Mouse (Mus musculus) heart, adult 8-10 months (tissue): Measurements from ENCODE around the gene Tsnaxip1. TPM values are rescaled to one million over a fixed set of nuclear protein-coding genes. Genes with fewer than 3 reads are reported as not detected.

Experiments
- DNase-seq: peaks from one replicate; pipeline ENCODE4 v3.0.0; 2022; ENCODE audit warnings: low spot score
- total RNA-seq, 4 experiments: library from RNA; stranded (reverse); gene quantifications; 2 replicates each; pipeline ENCODE4 v1.2.4; 2022

Gene Tsnaxip1
- total RNA-seq, result not detected

GRCm38 (mm10) chr8:105826861-105827848, at the start of gene Tsnaxip1, which contains the start of gene Ranbp10:
TSS of gene Tsnaxip1 (plus strand) at chr8:105827731.
TSS of gene Ranbp10 (minus strand) at chr8:105827350.
- peak; percentile 99 for DNase-seq

- DNase-seq, result no peak
Measured at GRCm38 (mm10) chr8:105777833-105778232, 49.7 kb upstream of the Tsnaxip1 start.

GRCm38 (mm10) chr8:105780298-105780697, 47.2 kb upstream of the Tsnaxip1 start:
- no peak for DNase-seq

- peak; percentile 28 for DNase-seq
Measured at GRCm38 (mm10) chr8:105788241-105788640, 39.3 kb upstream of the Tsnaxip1 start.

GRCm38 (mm10) chr8:105788927-105789326, 38.6 kb upstream of the Tsnaxip1 start:
- no peak for DNase-seq

- DNase-seq, result no peak
Measured at GRCm38 (mm10) chr8:105789626-105790025, 37.9 kb upstream of the Tsnaxip1 start.

GRCm38 (mm10) chr8:105793331-105793730, 34.2 kb upstream of the Tsnaxip1 start:
- no peak for DNase-seq

GRCm38 (mm10) chr8:105794009-105794598, 33.4 kb upstream of the Tsnaxip1 start:
- no peak for DNase-seq

GRCm38 (mm10) chr8:105795785-105796184, 31.7 kb upstream of the Tsnaxip1 start:
- no peak for DNase-seq

- DNase-seq, result no peak
Measured at GRCm38 (mm10) chr8:105798408-105798807, 29.1 kb upstream of the Tsnaxip1 start.

- DNase-seq, result peak; percentile 75
Measured at GRCm38 (mm10) chr8:105799091-105799812, 28.3 kb upstream of the Tsnaxip1 start.

- no peak for DNase-seq
Measured at GRCm38 (mm10) chr8:105801153-105801904, 26.2 kb upstream of the Tsnaxip1 start.

GRCm38 (mm10) chr8:105804797-105805196, 22.7 kb upstream of the Tsnaxip1 start:
- DNase-seq, result no peak

- DNase-seq, result no peak
Measured at GRCm38 (mm10) chr8:105805346-105805745, 22.2 kb upstream of the Tsnaxip1 start.

GRCm38 (mm10) chr8:105805964-105806363, 21.6 kb upstream of the Tsnaxip1 start:
- DNase-seq, result no peak

GRCm38 (mm10) chr8:105807766-105808165, 19.8 kb upstream of the Tsnaxip1 start:
- no peak for DNase-seq

GRCm38 (mm10) chr8:105808480-105808879, 19.1 kb upstream of the Tsnaxip1 start:
- DNase-seq, result no peak

- DNase-seq, result no peak
Measured at GRCm38 (mm10) chr8:105810245-105810786, 17.2 kb upstream of the Tsnaxip1 start.

GRCm38 (mm10) chr8:105811061-105811460, 16.5 kb upstream of the Tsnaxip1 start:
- no peak for DNase-seq

- DNase-seq, result no peak
Measured at GRCm38 (mm10) chr8:105811543-105811942, 16.0 kb upstream of the Tsnaxip1 start.

- no peak for DNase-seq
Measured at GRCm38 (mm10) chr8:105812511-105812910, 15.0 kb upstream of the Tsnaxip1 start.
